Mouse (Mus musculus): ENCODE data around the gene Fgd3.
A peak's percentile ranks its signal among the peaks of the same experiment; 100 is the strongest.

Fgd3 gene

DNA sequence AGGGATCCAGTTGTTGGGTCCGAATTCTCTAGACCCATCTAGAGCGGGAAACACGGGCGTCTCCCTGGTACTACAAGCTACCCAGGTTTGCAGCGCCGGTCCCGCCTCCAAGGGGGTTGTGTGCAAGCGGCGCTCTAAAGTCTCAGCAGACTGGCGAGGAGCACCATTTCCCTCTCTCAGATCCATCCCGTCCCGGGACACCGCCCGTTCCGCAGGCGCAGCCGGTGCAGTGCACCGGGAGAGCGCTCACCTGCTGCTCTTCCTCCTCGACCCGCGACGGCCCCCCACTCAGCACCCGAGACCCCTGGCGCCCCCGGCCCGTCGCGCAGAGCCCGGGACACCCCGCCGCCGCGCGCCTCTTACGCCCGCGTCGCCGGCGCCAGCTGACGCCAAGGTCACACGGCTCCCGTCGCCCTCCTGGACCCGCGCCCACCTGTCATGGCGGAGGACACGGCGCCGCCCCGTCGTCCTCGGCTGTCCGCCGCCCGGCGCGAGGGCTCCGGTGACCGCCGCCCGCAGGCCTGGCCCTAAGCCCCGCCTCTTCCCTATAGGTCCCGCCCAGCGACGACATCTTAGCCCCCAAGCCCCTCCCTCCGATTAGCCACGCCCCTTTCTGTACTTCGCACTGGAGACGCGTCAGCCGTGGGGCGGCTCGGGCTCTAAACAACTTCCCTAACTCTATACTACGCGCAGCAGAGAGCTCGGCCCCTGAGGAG lies 104.4 kb downstream of the Fgd3 start, which contains the start of gene Card19:
TSS of gene Card19 (minus strand) at position 534 of the 716 bp plus-strand sequence.
- DNase-seq (ENCODE audit: low read depth, low spot score): peak; percentile 92

DNA sequence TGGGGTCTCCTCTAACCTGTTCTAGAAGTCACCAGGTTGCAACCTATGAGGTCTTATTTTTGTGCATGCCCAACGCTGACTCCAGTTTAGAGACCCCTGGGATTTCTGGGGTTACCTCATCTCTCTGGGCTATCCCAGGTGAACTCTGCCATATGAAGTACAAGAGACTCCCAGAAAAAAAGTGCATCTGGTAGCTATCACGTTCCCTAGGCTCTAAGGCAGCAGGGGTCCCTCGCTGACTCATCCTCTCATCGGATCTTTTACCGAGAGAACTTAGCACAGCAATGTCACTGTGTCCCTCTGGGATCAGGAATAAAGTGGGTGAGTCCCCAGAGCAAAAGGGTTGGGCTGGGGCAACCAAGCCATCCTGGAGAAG lies 105.0 kb downstream of the Fgd3 start:
- DNase-seq (ENCODE audit: low read depth, low spot score): no peak

DNA sequence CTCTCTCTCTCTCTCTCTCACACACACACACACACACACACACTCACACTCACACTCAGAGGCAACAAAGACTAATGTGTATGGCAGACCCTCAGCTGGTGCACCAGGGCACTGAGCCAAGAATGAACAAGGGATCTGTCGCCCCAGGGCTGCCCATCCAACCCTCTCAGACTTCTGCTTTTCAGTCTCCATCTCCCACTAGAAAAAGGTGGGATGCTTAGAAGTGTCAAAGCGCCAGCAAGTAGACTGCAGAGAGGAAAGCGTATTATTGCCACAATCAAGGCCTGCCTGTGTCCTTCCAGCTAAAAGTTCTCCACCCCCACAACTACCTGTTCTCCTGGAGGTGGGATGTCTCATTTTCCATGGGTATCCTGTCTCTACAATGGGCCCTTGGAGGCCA lies 105.7 kb downstream of the Fgd3 start:
- DNase-seq (ENCODE audit: low read depth, low spot score): no peak

DNA sequence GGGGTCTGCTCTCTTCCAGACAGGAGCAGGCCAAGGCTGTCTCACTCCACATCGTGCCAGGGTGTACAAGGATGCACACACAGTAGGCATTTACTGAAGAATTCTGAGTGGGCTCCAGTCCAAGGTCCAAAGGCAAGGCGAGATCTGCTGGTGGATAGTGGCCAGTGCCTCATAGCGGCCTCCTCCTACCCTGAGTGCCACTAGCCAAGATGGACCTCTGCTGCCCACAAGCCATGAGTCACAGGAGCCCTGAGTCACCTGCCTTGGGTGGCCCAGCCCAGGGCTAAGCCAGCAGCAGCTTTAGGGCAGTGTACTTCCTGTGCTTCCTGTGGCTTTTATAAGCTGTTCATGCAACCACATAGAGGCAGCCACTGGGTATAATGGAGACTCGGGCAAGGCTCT lies 106.6 kb downstream of the Fgd3 start:
- DNase-seq (ENCODE audit: low read depth, low spot score): no peak

DNA sequence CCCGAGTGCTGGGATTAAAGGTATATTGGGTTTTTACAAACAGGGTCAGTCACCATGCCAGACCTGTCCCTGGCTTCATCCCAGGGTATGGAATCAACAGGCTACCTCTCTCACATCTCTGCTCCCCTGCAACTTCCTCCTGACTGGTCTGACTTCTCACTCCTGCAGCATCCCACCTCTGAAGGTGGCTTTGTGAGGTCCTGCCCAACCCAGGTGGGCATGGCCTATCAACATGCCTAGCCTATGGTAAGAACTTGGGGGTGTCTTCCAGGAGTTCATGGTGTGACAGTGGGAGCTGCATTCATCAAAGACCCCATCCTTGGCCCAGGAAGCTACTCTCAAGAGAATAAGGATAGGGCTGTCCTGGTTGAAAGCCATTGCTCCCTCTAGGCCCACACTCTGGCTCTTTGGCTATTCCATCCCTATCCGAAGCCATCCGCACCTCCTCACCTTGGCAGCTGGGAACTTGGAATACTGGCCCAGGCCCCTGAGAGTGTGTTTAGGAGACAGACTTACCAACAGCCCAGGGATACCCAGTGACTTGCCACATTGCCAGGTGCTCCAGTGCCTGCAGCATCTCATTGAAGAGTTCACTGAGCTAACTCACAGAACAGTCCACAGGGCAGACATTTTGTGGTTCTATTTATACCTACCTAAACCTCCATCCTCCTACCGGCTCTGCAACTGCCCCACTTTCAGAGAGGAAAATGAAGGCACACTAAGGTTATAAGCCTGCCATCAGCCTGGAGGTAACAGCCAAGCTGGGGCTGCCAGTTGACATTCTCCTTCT lies 107.2 kb downstream of the Fgd3 start:
- DNase-seq (ENCODE audit: low read depth, low spot score): no peak

Data from ES-CJ7 (cell line).